19 mouse cellular contexts compared by ENCODE assay signal in genomic region chr3:26639214-26639613, GRCm38 (mm10). TPM values are rescaled to one million over a fixed set of nuclear protein-coding genes. Genes with fewer than 3 reads are reported as not detected.
DNase-seq lines count a peak whose midpoint lies in the region; ATAC-seq and TF ChIP-seq lines count a peak whose summit lies in the region.
"Had no signal": no experiment of that assay in that cellular context is flagged by ENCODE, and none has a peak within 500 bp of the region (broad histone marks: within the 10 kb centered on the region; RNA-seq: fewer than 3 reads in every experiment).

No protein-coding gene starts in this region.

- DNase-seq in embryonic facial prominence, embryonic 11.5 days (ENCODE audit: low spot score): peak; percentile 36
- no peak for DNase-seq in embryonic facial prominence, embryonic 10.5 days (ENCODE audit: low spot score)
- DNase-seq in neural tube, embryonic 10.5 days (ENCODE audit: extremely low spot score, low spot score): no peak
- peak; percentile 58 for DNase-seq in forebrain, postnatal 0 days
- no peak for DNase-seq in heart, postnatal 4 days
- no peak for DNase-seq in kidney, adult 9 months
- DNase-seq: adrenal gland, postnatal 25 days; cerebellum, adult 11 months; kidney, postnatal 36 days had no signal

- H3K4me1 ChIP-seq in embryonic facial prominence, embryonic 11.5 days (ENCODE audit: control insufficient read depth, insufficient read depth, low read length): no peaks in the 10 kb centered on the region
- H3K4me1 ChIP-seq in embryonic facial prominence, embryonic 10.5 days: peaks cover 4% of the 10 kb centered on the region; the same call in 1 of the 2 replicates
- H3K4me1 ChIP-seq in neural tube, embryonic 12.5 days: peaks cover 11% of the 10 kb centered on the region
- 0 out of 2 replicates have a peak, but pooled peaks cover 7% of the 10 kb centered on the region for H3K4me1 ChIP-seq in forebrain, postnatal 0 days (ENCODE audit: insufficient read depth)
- H3K4me1 ChIP-seq in neural tube, embryonic 14.5 days (ENCODE audit: control insufficient read depth, insufficient read depth, low read length): 0 out of 2 replicates have a peak, but pooled peaks cover 5% of the 10 kb centered on the region
- H3K4me1 ChIP-seq: intestine, embryonic 15.5 days had no signal

- ATAC-seq in embryonic facial prominence, embryonic 11.5 days (replicated peaks; ENCODE audit: insufficient number of reproducible peaks, low FRiP score, low TSS enrichment, low read depth): no peak
- peak; percentile 43; the same call in 1 of the 2 replicates for ATAC-seq in neural tube, embryonic 12.5 days (ENCODE audit: low FRiP score, low read depth)
- peak; percentile 78 for ATAC-seq in forebrain, postnatal 0 days
- ATAC-seq in neural tube, embryonic 14.5 days (ENCODE audit: low read depth): peak; percentile 44; the same call in 1 of the 2 replicates
- ATAC-seq: intestine, embryonic 15.5 days had no signal

- WGBS in embryonic facial prominence, embryonic 11.5 days: 77% methylated on average over 9 of the region's 9 CpGs
- whole genome bisulfite sequencing in embryonic facial prominence, embryonic 10.5 days: 80% methylated on average over 9 of the region's 9 CpGs
- 45% methylated on average over 9 of the region's 9 CpGs for WGBS in neural tube, embryonic 12.5 days
- 12% methylated on average over 9 of the region's 9 CpGs for WGBS in forebrain, postnatal 0 days
- WGBS in neural tube, embryonic 14.5 days: 35% methylated on average over 9 of the region's 9 CpGs

- no peak for TF ChIP-seq CTCF in forebrain, postnatal 0 days (IDR thresholded peaks at IDR 0.05; ENCODE audit: low read depth)

- no peak overlapping the region for H3K27ac ChIP-seq in embryonic facial prominence, embryonic 11.5 days (replicated peaks; ENCODE audit: low read depth, low read length)
- no peak overlapping the region for H3K27ac ChIP-seq in embryonic facial prominence, embryonic 10.5 days (replicated peaks)
- no peak overlapping the region for H3K27ac ChIP-seq in neural tube, embryonic 12.5 days
- no peak overlapping the region for H3K27ac ChIP-seq in forebrain, postnatal 0 days (ENCODE audit: low read depth, low read length)
- H3K27ac ChIP-seq in neural tube, embryonic 14.5 days (ENCODE audit: low read depth, low read length): no peak overlapping the region
- H3K27ac ChIP-seq: embryonic facial prominence, embryonic 13.5 days; intestine, embryonic 15.5 days had no signal

- H3K9me3 ChIP-seq in embryonic facial prominence, embryonic 11.5 days (replicated peaks; ENCODE audit: control insufficient read depth, low read length): no peaks in the 10 kb centered on the region
- no peaks in the 10 kb centered on the region for H3K9me3 ChIP-seq in embryonic facial prominence, embryonic 10.5 days
- no peaks in the 10 kb centered on the region for H3K9me3 ChIP-seq in neural tube, embryonic 12.5 days
- no peaks in the 10 kb centered on the region for H3K9me3 ChIP-seq in forebrain, postnatal 0 days (ENCODE audit: low read length)
- no peaks in the 10 kb centered on the region for H3K9me3 ChIP-seq in neural tube, embryonic 14.5 days (ENCODE audit: control insufficient read depth, low read length)
- H3K9me3 ChIP-seq: embryonic facial prominence, embryonic 13.5 days; intestine, embryonic 15.5 days had no signal

- H3K27me3 ChIP-seq in embryonic facial prominence, embryonic 11.5 days (ENCODE audit: control insufficient read depth, insufficient read depth, low read length): no peaks in the 10 kb centered on the region
- no peaks in the 10 kb centered on the region for H3K27me3 ChIP-seq in embryonic facial prominence, embryonic 10.5 days (replicated peaks; ENCODE audit: low read depth, poor library complexity, severe bottlenecking)
- no peaks in the 10 kb centered on the region for H3K27me3 ChIP-seq in neural tube, embryonic 12.5 days (replicated peaks)
- no peaks in the 10 kb centered on the region for H3K27me3 ChIP-seq in forebrain, postnatal 0 days (ENCODE audit: insufficient read depth, low read length)
- H3K27me3 ChIP-seq in neural tube, embryonic 14.5 days (ENCODE audit: control insufficient read depth, insufficient read depth, low read length): no peaks in the 10 kb centered on the region
- H3K27me3 ChIP-seq: embryonic facial prominence, embryonic 13.5 days; intestine, embryonic 15.5 days had no signal

- no peak overlapping the region for H3K4me3 ChIP-seq in embryonic facial prominence, embryonic 11.5 days (ENCODE audit: low read depth, low read length)
- no peak overlapping the region for H3K4me3 ChIP-seq in embryonic facial prominence, embryonic 10.5 days
- no peak overlapping the region for H3K4me3 ChIP-seq in neural tube, embryonic 12.5 days
- H3K4me3 ChIP-seq in forebrain, postnatal 0 days (ENCODE audit: low read depth, low read length): no peak overlapping the region
- H3K4me3 ChIP-seq in neural tube, embryonic 14.5 days (ENCODE audit: low read depth, low read length): no peak overlapping the region
- H3K4me3 ChIP-seq: embryonic facial prominence, embryonic 13.5 days; intestine, embryonic 15.5 days had no signal

- no peak overlapping the region for H3K9ac ChIP-seq in embryonic facial prominence, embryonic 11.5 days (replicated peaks; ENCODE audit: low read length)
- no peak overlapping the region for H3K9ac ChIP-seq in neural tube, embryonic 12.5 days
- H3K9ac ChIP-seq in forebrain, postnatal 0 days: no peak overlapping the region
- H3K9ac ChIP-seq in neural tube, embryonic 14.5 days (replicated peaks; ENCODE audit: low read depth, low read length): no peak overlapping the region
- H3K9ac ChIP-seq: embryonic facial prominence, embryonic 13.5 days; intestine, embryonic 15.5 days had no signal

- no peak overlapping the region for H3K4me2 ChIP-seq in embryonic facial prominence, embryonic 11.5 days (ENCODE audit: low read depth, low read length)
- H3K4me2 ChIP-seq in neural tube, embryonic 12.5 days (replicated peaks): 0 out of 2 replicates have a peak overlapping the region, but pooled peaks have one; percentile 7
- H3K4me2 ChIP-seq in forebrain, postnatal 0 days (ENCODE audit: low read depth): peak overlapping the region; percentile 37
- H3K4me2 ChIP-seq in neural tube, embryonic 14.5 days (ENCODE audit: low read depth, low read length): no peak overlapping the region
- H3K4me2 ChIP-seq: embryonic facial prominence, embryonic 13.5 days; intestine, embryonic 15.5 days had no signal

- H3K36me3 ChIP-seq in embryonic facial prominence, embryonic 11.5 days (replicated peaks; ENCODE audit: control insufficient read depth, insufficient read depth, low read depth, low read length): no peaks in the 10 kb centered on the region
- no peaks in the 10 kb centered on the region for H3K36me3 ChIP-seq in embryonic facial prominence, embryonic 10.5 days (replicated peaks)
- no peaks in the 10 kb centered on the region for H3K36me3 ChIP-seq in neural tube, embryonic 12.5 days
- no peaks in the 10 kb centered on the region for H3K36me3 ChIP-seq in forebrain, postnatal 0 days (ENCODE audit: insufficient read depth)
- no peaks in the 10 kb centered on the region for H3K36me3 ChIP-seq in neural tube, embryonic 14.5 days (ENCODE audit: control insufficient read depth, insufficient read depth, low read length)
- H3K36me3 ChIP-seq: embryonic facial prominence, embryonic 13.5 days; intestine, embryonic 15.5 days had no signal

RNA-seq across cellular contexts. Expression of gene Spata16, which starts 1.8 kb away (rescaled TPM):
- polyA plus RNA-seq in embryonic facial prominence, embryonic 11.5 days (2014; fragmentation: Nextera tagmentation; extraction: Ambion mirVana): not detected in 2 replicates
- not detected in 2 replicates for polyA plus RNA-seq in embryonic facial prominence, embryonic 10.5 days (2016; fragmentation: Nextera tagmentation; extraction: Ambion mirVana)
- polyA plus RNA-seq in neural tube, embryonic 12.5 days (2016; fragmentation: Nextera tagmentation; extraction: Ambion mirVana): not detected in 2 replicates
- 0.08 TPM in 1 of 2 replicates, not detected in the other for total RNA-seq in forebrain, postnatal 0 days (2014; rRNA removed)
- polyA plus RNA-seq in forebrain, postnatal 0 days (2015; fragmentation: Nextera tagmentation; extraction: Ambion mirVana): not detected in 2 replicates
- polyA plus RNA-seq in neural tube, embryonic 14.5 days (2014; fragmentation: Nextera tagmentation; extraction: Ambion mirVana): not detected in 2 replicates
- not detected for total RNA-seq in heart, postnatal 4 days (2021)
- total RNA-seq: adrenal gland, postnatal 25 days; gastrocnemius, adult 18-20 months had no signal
- polyA plus RNA-seq: embryonic facial prominence, embryonic 13.5 days; heart, embryonic 14.5 days; intestine, embryonic 15.5 days; limb, embryonic 11.5 days; liver, embryonic 16.5 days; spleen, adult 2 months; thymus, postnatal 0 days had no signal

Comparison
In these comparisons a context has a peak if more than half of its experiments do, and no peak if none do; other contexts are left out.
1. DNase-seq: peak in embryonic facial prominence, embryonic 11.5 days (single experiment) and forebrain, postnatal 0 days (single experiment); none in embryonic facial prominence, embryonic 10.5 days (single experiment), neural tube, embryonic 10.5 days (single experiment), heart, postnatal 4 days (single experiment) and kidney, adult 9 months (single experiment).
2. H3K4me2 ChIP-seq: peak in neural tube, embryonic 12.5 days (single experiment) and forebrain, postnatal 0 days (single experiment); none in embryonic facial prominence, embryonic 11.5 days (single experiment) and neural tube, embryonic 14.5 days (single experiment).